Mouse (Mus musculus): ENCODE measurements around the gene Fto.

- TF ChIP-seq CTCF (IDR thresholded peaks at IDR 0.05; ENCODE audit: low read depth) (no peak), EP300 (IDR thresholded peaks at IDR 0.05; ENCODE audit: low read depth) (no peak)
These were observed 150.4 kb downstream of the Fto start for GRCm38 (mm10) chr8:91463757-91464156.
